Mouse (Mus musculus) intestine, postnatal 0 days (tissue): ENCODE measurements around the gene Hoxc4. TPM values are rescaled to one million over a fixed set of nuclear protein-coding genes. Genes with fewer than 3 reads are reported as not detected.

ENCODE experiments used
- ATAC-seq: fragments of 200-750 bp; cut with Nextera tagmentation; 2 replicates; pipeline ENCODE4 v1.8.0; 2017; ENCODE audit warnings: mild to moderate bottlenecking, moderate TSS enrichment, moderate library complexity
- H3K27ac ChIP-seq: fragments of 300-500 bp; sonication (generic); 2 replicates; pipeline ENCODE4 v1.5.1; 2014; ENCODE audit warnings: mild to moderate bottlenecking, low read depth, low read length, moderate library complexity
- H3K27me3 ChIP-seq: fragments of 300-500 bp; sonication (generic); replicated peaks from 2 replicates; pipeline ENCODE4 v1.6.1; 2014; ENCODE audit warnings: low read length, mixed read lengths; ENCODE audit not compliant: control insufficient read depth, insufficient read depth
- H3K36me3 ChIP-seq: fragments of 300-500 bp; sonication (generic); 2 replicates; pipeline ENCODE4 v1.6.1; 2014; ENCODE audit warnings: mild to moderate bottlenecking, moderate library complexity; ENCODE audit not compliant: control insufficient read depth, insufficient read depth
- H3K4me1 ChIP-seq: fragments of 300-500 bp; sonication (generic); replicated peaks from 2 replicates; pipeline ENCODE4 v1.6.1; 2014; ENCODE audit warnings: antibody characterized with exemption, low read length, mixed read lengths; ENCODE audit not compliant: control insufficient read depth, insufficient read depth
- H3K4me2 ChIP-seq: fragments of 300-500 bp; sonication (generic); replicated peaks from 2 replicates; pipeline ENCODE4 v1.6.1; 2014; ENCODE audit warnings: low read depth, mild to moderate bottlenecking, moderate library complexity
- H3K4me3 ChIP-seq: fragments of 300-500 bp; sonication (generic); 2 replicates; pipeline ENCODE4 v1.5.1; 2014; ENCODE audit warnings: low read depth, low read length
- H3K9ac ChIP-seq: fragments of 300-500 bp; sonication (generic); 2 replicates; pipeline ENCODE4 v1.6.1; 2014; ENCODE audit warnings: mild to moderate bottlenecking, low read depth, low read length
- H3K9me3 ChIP-seq: fragments of 300-500 bp; sonication (generic); 2 replicates; pipeline ENCODE4 v1.6.1; 2016; ENCODE audit warnings: mixed run types; ENCODE audit not compliant: control insufficient read depth
- CTCF ChIP-seq: sonication (generic); IDR thresholded peaks from 2 replicates; pipeline ENCODE4 v1.5.1; 2016; ENCODE audit warnings: low read depth, mild to moderate bottlenecking, control low read depth, antibody characterized with exemption, moderate library complexity
- WGBS: fragments of 180-500 bp; shearing (Covaris S2); extraction: QIAGEN DNeasy Blood & Tissue Kit; methylation state at CpG from one replicate; pipeline ENCODE4 v1.1.7; 2014; 5-methylcytosine and 5-hydroxymethylcytosine counted together
- microRNA counts: library from miRNA; unstranded; fragments of <30 nt; microRNA quantifications from one replicate; lab custom pipeline; 2016
- microRNA-seq: library from miRNA; unstranded; fragments of <30 nt; microRNA quantifications from one replicate; pipeline ENCODE4, GENCODE M21; 2016
- polyA plus RNA-seq: library from polyadenylated mRNA; unstranded; fragments of >200 nt; fragmentation: Nextera tagmentation; extraction: Ambion mirVana; gene quantifications from 2 replicates; pipeline ENCODE4 v1.2.1, GENCODE M21; 2015

Hoxc4 gene
- polyA plus RNA-seq, 1 experiment from 2014 or later, result 4.8 TPM

GRCm38 (mm10) chr15:103083598-103083997 is 64.9 kb downstream of the Hoxc4 start:
- no peak overlapping the region for H3K27ac ChIP-seq
- H3K27me3 ChIP-seq, result peaks cover 35% of the 10 kb centered on the region
- H3K9me3 ChIP-seq, result no peaks in the 10 kb centered on the region
- 77% methylated on average over 1 of the region's 1 CpGs for WGBS
- no peak overlapping the region for H3K9ac ChIP-seq
- no peaks in the 10 kb centered on the region for H3K4me1 ChIP-seq
- no peak for ATAC-seq
- H3K36me3 ChIP-seq, result no peaks in the 10 kb centered on the region
- H3K4me2 ChIP-seq, result no peak overlapping the region
- TF ChIP-seq CTCF, result no peak
- H3K4me3 ChIP-seq, result no peak overlapping the region

- no peak overlapping the region for H3K4me2 ChIP-seq
- WGBS, result 78% methylated on average over 1 of the region's 1 CpGs
- H3K27ac ChIP-seq, result no peak overlapping the region
- no peak for TF ChIP-seq CTCF
- no peaks in the 10 kb centered on the region for H3K4me1 ChIP-seq
- H3K9ac ChIP-seq, result no peak overlapping the region
- H3K9me3 ChIP-seq, result no peaks in the 10 kb centered on the region
- no peak overlapping the region for H3K4me3 ChIP-seq
- peaks cover 35% of the 10 kb centered on the region for H3K27me3 ChIP-seq
- no peaks in the 10 kb centered on the region for H3K36me3 ChIP-seq
- ATAC-seq, result no peak
Observed at GRCm38 (mm10) chr15:103084944-103085343, 66.2 kb downstream of the Hoxc4 start.

- Histone ChIP-seq H3K4me3 (peak overlapping the region; percentile 18; the same call in 1 of the 2 replicates), H3K9me3 (no peaks in the 10 kb centered on the region), H3K27me3 (peaks cover 40% of the 10 kb centered on the region), H3K27ac (no peak overlapping the region), H3K9ac (no peak overlapping the region), H3K4me1 (no peaks in the 10 kb centered on the region), H3K36me3 (no peaks in the 10 kb centered on the region), H3K4me2 (peak overlapping the region; percentile 49)
- WGBS, result 6% methylated on average over 61 of the region's 61 CpGs
- TF ChIP-seq CTCF, result no peak
- ATAC-seq, result no peak
Observed at GRCm38 (mm10) chr15:103085831-103086671, 67.3 kb downstream of the Hoxc4 start.

MicroRNAs within 50 kb of the gene (microRNA counts, 519-probe panel; counts per million panel counts)
- microRNA mmu-miR-615-3p (lab: Ali Mortazavi, UCI) (not detected), microRNA mmu-miR-615-5p (lab: Ali Mortazavi, UCI) (not detected)

Small RNAs within 50 kb of the gene (microRNA-seq; reads per million reads assigned to microRNA genes)
- 9.5 reads per million, percentile 20 among the genes with 10 or more reads in this experiment for gene Mir196a-2
- gene Mir615, result 290 reads per million, percentile 61 among the genes with 10 or more reads in this experiment

Other genes starting within 250 kb of the Hoxc4 start
- gene Hoxc13, start 97.8 kb upstream of the Hoxc4 start, polyA plus RNA-seq, result not detected in 2 replicates
- not detected in 2 replicates for gene Hoxc12, start 82.2 kb upstream of the Hoxc4 start, polyA plus RNA-seq
- not detected in 2 replicates for gene Hoxc11, start 64.5 kb upstream of the Hoxc4 start, polyA plus RNA-seq
- gene Hoxc10, start 52.1 kb upstream of the Hoxc4 start, polyA plus RNA-seq, result 0.25 TPM in 1 of 2 replicates, not detected in the other
- gene Hoxc5, start 51.5 kb upstream of the Hoxc4 start, polyA plus RNA-seq, result 3.4 and 3.9 TPM in 2 replicates
- gene Hoxc9, start 42.5 kb upstream of the Hoxc4 start, polyA plus RNA-seq, result 0.43 and 0.58 TPM in 2 replicates
- gene Hoxc8, start 28.3 kb upstream of the Hoxc4 start, polyA plus RNA-seq, result 3.5 and 4.6 TPM in 2 replicates
- gene Hoxc6, start 20.7 kb upstream of the Hoxc4 start, polyA plus RNA-seq, result 3.0 and 3.5 TPM in 2 replicates
- gene Smug1, start 148.2 kb downstream of the Hoxc4 start, polyA plus RNA-seq, result 8.6 and 9.2 TPM in 2 replicates
- gene Cbx5, start 220.9 kb downstream of the Hoxc4 start, polyA plus RNA-seq, result 24.0 TPM in 2 replicates
- 219 and 224 TPM in 2 replicates for gene Hnrnpa1, start 221.5 kb downstream of the Hoxc4 start, polyA plus RNA-seq
- 0.82 and 0.90 TPM in 2 replicates for gene Nfe2, start 239.5 kb downstream of the Hoxc4 start, polyA plus RNA-seq